Mouse (Mus musculus): ENCODE results near the gene Utp15.

The Utp15 gene

GRCm38 (mm10) chr13:98249594-98249993 lies 13.2 kb downstream of the Utp15 start:
- DNase-seq (ENCODE audit: low read depth, low spot score): no peak

- no peak for DNase-seq (ENCODE audit: low read depth, low spot score)
Observed at GRCm38 (mm10) chr13:98245386-98245785, 17.5 kb downstream of the Utp15 start.

GRCm38 (mm10) chr13:98244571-98245350 lies 18.1 kb downstream of the Utp15 start:
- DNase-seq (ENCODE audit: low read depth, low spot score): no peak

- DNase-seq (ENCODE audit: low read depth, low spot score): no peak
Observed at GRCm38 (mm10) chr13:98241531-98242282, 21.1 kb downstream of the Utp15 start.

- peak; percentile 72 for DNase-seq (ENCODE audit: low read depth, low spot score)
Observed at GRCm38 (mm10) chr13:98239978-98240641, 22.7 kb downstream of the Utp15 start.

GRCm38 (mm10) chr13:98235451-98235850 lies 27.4 kb downstream of the Utp15 start:
- DNase-seq (ENCODE audit: low read depth, low spot score): no peak

- no peak for DNase-seq (ENCODE audit: low read depth, low spot score)
Observed at GRCm38 (mm10) chr13:98230511-98230910, 32.3 kb downstream of the Utp15 start.

- DNase-seq (ENCODE audit: low read depth, low spot score): no peak
Observed at GRCm38 (mm10) chr13:98226225-98226624, 36.6 kb downstream of the Utp15 start.

GRCm38 (mm10) chr13:98222848-98223247 lies 40.0 kb downstream of the Utp15 start:
- DNase-seq (ENCODE audit: low read depth, low spot score): peak; percentile 35

- DNase-seq (ENCODE audit: low read depth, low spot score): no peak
Observed at GRCm38 (mm10) chr13:98210137-98210536, 52.7 kb downstream of the Utp15 start.

- peak; percentile 48 for DNase-seq (ENCODE audit: low read depth, low spot score)
Observed at GRCm38 (mm10) chr13:98208842-98209241, 54.0 kb downstream of the Utp15 start.

GRCm38 (mm10) chr13:98206546-98206870 lies 56.3 kb downstream of the Utp15 start:
- peak; percentile 6 for DNase-seq (ENCODE audit: low read depth, low spot score)

- DNase-seq (ENCODE audit: low read depth, low spot score): peak; percentile 27
Observed at GRCm38 (mm10) chr13:98205771-98206545, 56.9 kb downstream of the Utp15 start, which contains the start of gene Arhgef28. Arhgef28 (minus strand) TSS chr13:98206439.

- no peak for DNase-seq (ENCODE audit: low read depth, low spot score)
Observed at GRCm38 (mm10) chr13:98205111-98205510, 57.7 kb downstream of the Utp15 start.

- no peak for DNase-seq (ENCODE audit: low read depth, low spot score)
Observed at GRCm38 (mm10) chr13:98204371-98204770, 58.5 kb downstream of the Utp15 start.

- DNase-seq (ENCODE audit: low read depth, low spot score): peak; percentile 16
Observed at GRCm38 (mm10) chr13:98201436-98201835, 61.4 kb downstream of the Utp15 start.

Measured in ES-CJ7 (cell line).